Mouse (Mus musculus): Measurements from ENCODE around the gene Bod1l. TPM values are rescaled to one million over a fixed set of nuclear protein-coding genes. Genes with fewer than 3 reads are reported as not detected.
A peak's percentile ranks its signal among the peaks of the same experiment; 100 is the strongest.

Bod1l gene
- total RNA-seq, 1 experiment from 2014 or later: 34.3 TPM

GRCm38 (mm10) chr5:41801622-41802021 is 42.5 kb downstream of the Bod1l start:
- DNase-seq: no peak

DNA sequence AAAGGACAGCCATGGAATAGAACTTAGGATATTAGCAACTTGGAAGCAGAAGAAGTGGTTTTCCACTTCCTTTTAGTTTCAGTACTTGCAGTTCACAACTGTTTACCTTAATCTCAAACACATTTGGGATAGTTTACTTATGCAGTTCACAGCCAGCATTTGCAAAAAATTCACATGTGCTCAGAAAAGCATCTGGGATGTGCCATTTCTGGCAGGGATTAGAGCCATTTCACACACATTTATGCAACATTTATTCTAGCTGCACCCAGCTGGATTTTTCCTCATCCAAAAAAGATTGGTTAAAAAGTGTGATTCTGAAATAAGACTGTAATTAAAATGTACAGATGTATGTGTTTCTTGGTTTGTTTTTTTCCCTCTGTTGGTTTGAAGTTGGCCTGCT is 49.7 kb downstream of the Bod1l start:
- no peak for DNase-seq

DNA sequence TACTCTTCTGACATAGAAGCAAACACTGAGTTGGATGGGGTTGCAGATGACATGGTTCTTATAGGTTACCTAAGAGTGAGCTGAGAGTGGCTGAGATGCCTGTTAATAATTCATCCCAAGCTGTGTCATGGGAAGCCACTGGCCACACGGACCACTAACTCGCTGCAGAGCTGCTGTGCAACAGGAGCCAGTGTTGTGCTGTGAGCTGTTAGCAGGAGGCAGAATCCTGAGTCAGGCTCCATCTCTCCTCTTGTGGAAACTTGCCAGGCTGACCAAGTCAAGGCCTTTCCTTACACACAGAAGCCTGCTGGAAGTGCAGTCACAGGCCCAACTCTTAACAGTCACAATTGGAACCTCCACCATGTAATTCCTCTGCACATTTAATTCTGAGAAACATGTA is 53.6 kb downstream of the Bod1l start:
- DNase-seq: peak; percentile 86

DNA sequence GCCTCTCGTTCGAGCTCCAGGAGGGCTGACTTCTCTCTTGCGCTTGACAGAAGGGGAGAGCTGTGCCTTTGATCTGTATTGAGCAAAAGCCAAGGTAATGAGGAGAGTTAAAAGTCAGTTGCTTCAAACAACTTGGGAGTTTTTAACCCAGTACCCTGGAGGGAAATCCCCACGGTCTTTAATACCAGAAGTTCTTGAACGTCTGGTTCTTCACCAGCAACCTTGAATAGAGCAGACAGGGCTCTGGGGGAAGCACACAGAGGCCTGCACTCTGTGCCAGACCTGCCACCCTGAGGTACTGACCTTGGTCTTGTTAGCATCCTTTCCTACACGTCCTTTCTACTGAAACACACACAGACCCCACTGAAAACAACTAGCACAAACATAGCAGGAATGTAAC is 55.2 kb downstream of the Bod1l start:
- no peak for DNase-seq

DNA sequence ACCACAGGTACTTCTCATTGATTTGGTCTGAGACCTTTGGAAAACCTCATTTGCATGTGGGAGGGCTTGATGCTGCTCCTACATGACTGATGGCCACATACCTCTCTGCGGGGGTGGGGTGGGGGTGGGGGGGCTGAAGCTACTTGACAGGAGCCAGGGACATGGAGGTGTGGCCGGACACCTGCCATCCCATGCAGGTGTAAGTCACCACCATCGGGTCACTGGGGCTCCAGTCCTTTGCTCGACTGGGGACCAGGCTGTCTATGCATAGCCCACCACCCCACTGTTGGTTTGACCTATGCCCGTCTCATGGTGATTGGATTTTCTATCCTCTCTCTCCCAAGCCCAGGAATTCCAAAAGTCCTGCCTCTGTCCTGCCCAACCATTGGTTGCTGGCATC is 62.2 kb downstream of the Bod1l start:
- no peak for DNase-seq

DNA sequence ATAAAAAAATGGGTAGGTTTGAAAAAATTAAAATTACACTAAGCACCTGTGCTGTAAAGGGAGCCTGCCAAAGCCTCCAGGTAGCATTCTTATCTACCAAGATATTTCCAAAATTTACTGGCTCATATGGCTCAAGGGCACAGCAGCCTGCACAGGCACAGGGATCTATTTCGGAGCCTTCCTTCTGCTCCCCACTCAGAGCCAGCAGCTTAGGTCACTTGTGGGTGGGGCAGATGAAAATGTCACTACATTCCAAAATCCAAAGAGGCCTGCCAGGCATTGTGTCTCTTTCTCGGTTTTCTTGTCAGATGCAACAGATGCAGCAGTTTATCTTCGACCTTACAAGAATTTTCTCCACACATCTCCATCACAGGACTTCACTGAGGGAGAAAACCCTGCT is 64.1 kb downstream of the Bod1l start:
- DNase-seq: no peak

- DNase-seq: no peak
Measured at GRCm38 (mm10) chr5:41775728-41776127, 68.4 kb downstream of the Bod1l start.

DNA sequence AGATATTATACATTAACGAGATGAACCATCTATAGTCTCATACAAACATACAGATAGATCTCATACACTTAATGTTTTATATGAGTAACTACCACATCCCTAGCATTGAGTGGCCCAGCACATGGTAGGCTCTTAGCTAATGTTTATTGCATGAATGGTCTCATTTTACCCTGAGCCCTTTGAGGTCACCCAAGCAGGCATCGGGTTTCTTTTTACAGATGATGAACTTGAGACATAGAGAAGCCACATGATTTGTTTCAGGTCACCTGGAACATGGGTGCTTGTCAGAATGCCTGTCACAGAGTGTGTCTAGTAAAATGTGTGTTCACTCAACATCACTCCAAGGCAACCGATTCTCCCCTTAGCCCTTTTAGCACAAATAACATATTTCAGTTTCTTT is 68.8 kb downstream of the Bod1l start:
- DNase-seq: no peak

- DNase-seq: peak; percentile 90
Measured at GRCm38 (mm10) chr5:41768382-41769040, 75.6 kb downstream of the Bod1l start.

GRCm38 (mm10) chr5:41767296-41768200 is 76.6 kb downstream of the Bod1l start:
- no peak for DNase-seq

DNA sequence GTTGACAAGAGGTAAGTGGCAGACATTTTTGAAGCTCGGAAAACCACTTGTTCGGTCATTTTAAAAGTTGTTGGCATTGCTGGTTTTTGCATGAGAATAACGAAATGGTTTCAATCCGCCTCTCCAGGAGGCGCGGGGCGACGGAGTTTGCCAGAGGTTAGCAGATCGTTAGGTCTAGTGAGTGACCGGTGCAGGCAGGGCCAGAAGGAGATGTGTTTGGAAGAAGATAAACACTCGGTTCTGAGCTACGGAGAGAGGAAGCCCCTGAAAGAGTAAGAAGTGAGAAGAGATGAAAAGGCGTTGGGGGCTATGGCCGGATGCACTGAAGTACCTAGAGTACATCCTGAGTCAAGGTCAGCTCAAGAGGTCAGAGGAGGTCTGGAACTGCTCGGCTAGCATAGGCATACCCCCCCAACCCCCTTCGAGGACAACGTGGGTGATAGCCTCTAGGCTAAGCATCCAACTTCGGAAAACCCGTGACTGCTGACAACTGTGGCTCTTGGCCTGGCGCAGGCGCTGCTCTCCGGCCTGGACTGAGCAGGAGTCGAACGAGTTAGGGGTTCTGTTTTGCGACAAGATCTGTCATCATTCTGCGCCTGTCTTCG is 77.6 kb downstream of the Bod1l start:
- no peak for DNase-seq

GRCm38 (mm10) chr5:41765626-41766405 is 78.3 kb downstream of the Bod1l start:
- DNase-seq: no peak

DNA sequence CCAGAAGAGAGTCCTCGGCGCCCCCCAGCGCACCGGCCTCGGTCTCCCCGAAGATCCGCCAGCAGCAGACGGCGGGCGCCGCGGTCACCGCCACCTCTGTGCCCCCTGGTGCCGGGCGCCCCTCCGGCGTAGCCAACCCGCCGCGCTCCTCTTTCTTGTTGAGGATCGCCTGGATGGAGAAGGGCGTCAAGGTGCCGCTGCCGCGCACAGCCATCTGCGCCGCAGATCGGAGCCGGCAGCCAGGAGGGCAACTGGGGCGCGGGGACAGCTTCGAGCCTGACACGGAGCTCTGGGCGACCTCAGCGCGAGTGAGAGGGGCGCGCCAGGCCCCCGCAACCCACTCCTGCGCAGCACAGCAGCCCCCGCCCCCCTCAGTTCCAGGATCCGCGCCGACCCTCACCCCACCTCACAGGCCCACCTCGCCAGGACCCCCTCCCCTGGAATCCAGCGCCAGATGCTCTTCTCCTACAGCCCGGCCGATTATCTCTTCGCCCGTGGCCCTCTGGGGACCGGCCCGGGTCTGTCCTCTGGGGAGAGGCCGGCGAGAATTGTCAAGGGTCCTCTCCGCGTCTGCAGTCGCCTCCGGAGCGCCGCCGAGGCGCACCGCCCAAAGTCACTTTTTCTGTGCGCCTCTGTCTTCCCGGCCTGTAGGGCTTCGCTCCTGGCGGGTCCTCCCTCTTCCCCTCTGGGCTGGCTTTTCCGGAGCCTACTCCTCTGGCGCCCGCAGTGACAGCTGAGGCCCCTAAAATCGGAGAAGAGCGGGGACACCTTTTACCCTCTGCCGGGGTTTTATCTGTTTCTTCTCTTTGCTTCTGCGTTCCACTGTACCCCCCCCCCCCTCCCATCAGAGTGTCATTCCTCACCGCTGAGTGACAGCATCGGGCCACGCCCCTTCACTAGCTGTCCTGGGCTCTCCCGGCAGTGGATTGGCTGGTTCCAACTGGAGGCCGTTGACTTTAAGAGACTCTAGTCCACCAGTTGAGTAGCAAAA is 80.1 kb downstream of the Bod1l start, which contains the start of gene Nkx3-2:
Nkx3-2 (minus strand) TSS at position 771 of the 991 bp plus-strand sequence.
- peak; percentile 15 for DNase-seq

DNA sequence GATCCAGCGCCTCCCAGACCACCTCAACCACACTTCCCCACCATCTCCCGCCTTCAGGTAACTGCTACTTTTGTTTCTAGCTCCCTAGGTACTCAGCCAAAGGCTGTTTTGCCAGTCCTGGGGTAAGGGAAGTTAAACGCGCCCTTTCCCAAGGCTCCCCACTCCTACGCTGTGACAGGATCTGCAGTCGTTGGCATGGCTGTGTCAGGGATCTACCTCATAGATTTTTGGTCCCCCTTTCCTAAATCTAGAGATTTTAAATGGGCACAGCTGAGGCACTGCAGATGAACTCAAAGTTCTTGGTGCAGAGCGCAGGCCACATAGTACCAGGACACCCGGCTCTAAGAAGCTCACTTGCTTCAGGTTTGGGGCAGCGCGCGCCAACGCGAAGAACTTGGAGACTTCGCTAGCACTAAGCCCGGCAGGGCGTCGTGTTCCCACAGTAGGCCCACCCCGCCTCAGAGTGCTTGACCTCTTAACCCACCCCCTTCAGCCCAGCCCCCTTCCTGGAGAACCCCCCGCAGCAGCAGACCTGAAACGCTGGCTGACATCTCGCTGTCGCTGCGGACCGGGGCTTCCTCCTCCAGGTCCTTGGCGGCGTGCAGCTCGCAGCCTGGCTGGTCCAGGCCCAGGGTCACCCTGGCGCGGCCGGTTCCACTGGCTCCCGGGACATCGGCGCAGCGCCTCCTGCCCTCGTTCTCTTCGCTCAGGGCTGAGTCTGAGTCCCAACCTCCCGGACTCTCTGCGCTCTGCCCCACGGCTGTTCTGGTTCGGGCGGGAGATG is 81.0 kb downstream of the Bod1l start:
- DNase-seq: peak; percentile 31

GRCm38 (mm10) chr5:41762141-41762946 is 81.8 kb downstream of the Bod1l start:
- DNase-seq: no peak

DNA sequence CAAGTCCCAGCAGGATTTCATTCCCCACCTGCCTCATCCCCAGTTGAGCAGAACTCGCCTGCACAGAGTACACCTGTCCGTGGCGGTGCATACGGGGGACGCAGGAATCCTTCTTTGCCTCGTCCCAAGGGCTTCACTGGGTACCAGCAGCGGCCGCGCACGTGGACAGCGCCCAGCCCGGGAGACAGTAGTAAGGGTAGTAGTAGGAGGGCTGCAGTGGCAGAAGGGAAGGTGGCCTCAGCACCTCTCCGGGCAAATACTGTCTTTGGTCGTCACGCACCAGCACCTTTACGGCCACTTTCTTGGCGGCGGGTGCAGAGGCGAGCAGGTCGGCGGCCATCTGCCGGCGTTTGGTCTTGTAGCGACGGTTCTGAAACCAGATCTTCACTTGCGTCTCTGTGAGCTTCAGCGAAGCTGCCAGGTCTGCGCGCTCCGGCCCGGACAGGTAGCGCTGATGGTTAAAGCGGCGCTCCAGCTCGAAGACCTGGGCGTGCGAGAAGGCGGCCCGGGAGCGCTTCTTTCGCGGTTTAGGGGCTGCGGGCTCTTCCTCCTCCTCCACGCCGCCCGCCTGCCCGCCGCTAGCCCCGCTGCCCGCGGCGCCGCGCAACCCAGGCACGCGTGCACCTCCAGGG is 82.5 kb downstream of the Bod1l start:
- DNase-seq: no peak

GRCm38 (mm10) chr5:41760831-41761508 is 83.1 kb downstream of the Bod1l start:
- no peak for DNase-seq

DNA sequence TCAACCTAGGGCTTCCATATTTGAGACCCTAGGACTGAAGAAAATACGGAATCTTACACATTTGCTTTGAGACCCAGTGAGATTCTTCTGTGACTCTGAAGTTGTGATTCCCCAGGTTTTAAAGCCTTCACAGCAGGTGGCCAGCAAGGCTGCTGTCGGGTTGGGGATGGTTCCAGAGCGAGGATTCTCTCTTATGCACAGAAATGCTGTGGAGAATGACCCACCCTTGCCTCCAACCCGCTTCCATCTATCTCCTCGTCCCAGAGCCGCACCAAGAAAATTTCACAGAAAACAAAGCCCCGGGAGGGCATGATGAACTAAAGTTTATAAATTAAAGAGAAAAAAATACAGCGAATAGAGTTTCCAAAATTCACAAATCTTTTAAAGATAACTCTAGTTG is 84.0 kb downstream of the Bod1l start:
- DNase-seq: no peak
